Mouse (Mus musculus) forebrain, embryonic 14.5 days (tissue): Measurements from ENCODE around the gene Cdyl. TPM values are rescaled to one million over a fixed set of nuclear protein-coding genes. Genes with fewer than 3 reads are reported as not detected.
"Not testable (repeated sequence)": the region's sequence is repeated elsewhere in the genome, so short reads cannot be mapped to it uniquely, and the experiment has no call there.

ENCODE experiments used
- ATAC-seq: fragments of 200-750 bp; cut with Nextera tagmentation; 2 replicates; pipeline ENCODE4 v1.8.0; 2017; ENCODE audit warnings: mild to moderate bottlenecking, moderate library complexity
- DNase-seq: peaks from one replicate; pipeline ENCODE4 v3.0.0-alpha.2; 2015; ENCODE audit warnings: low spot score
- H3K27ac ChIP-seq: fragments of 300-500 bp; sonication (generic); 2 replicates; pipeline ENCODE4 v1.5.1; 2014; ENCODE audit warnings: low read depth, mild to moderate bottlenecking, control low read depth, low read length, moderate library complexity
- H3K27me3 ChIP-seq: fragments of 300-500 bp; sonication (generic); replicated peaks from 2 replicates; pipeline ENCODE4 v1.6.1; 2014; ENCODE audit warnings: low read length, control low read depth, mixed read lengths; ENCODE audit not compliant: control insufficient read depth, insufficient read depth
- H3K36me3 ChIP-seq: fragments of 300-500 bp; sonication (generic); 2 replicates; pipeline ENCODE4 v1.6.1; 2014; ENCODE audit warnings: low read length, control low read depth; ENCODE audit not compliant: control insufficient read depth, insufficient read depth
- H3K4me1 ChIP-seq: fragments of 300-500 bp; sonication (generic); 2 replicates; pipeline ENCODE4 v1.6.1; 2014; ENCODE audit warnings: antibody characterized with exemption, low read length, control low read depth; ENCODE audit not compliant: control insufficient read depth, insufficient read depth
- H3K4me2 ChIP-seq: fragments of 300-500 bp; sonication (generic); 2 replicates; pipeline ENCODE4 v1.6.1; 2014; ENCODE audit warnings: mild to moderate bottlenecking, control low read depth, low read length
- H3K4me3 ChIP-seq: fragments of 300-500 bp; sonication (generic); 2 replicates; pipeline ENCODE4 v1.5.1; 2014; ENCODE audit warnings: low read depth, low read length, control low read depth
- H3K9ac ChIP-seq: fragments of 300-500 bp; sonication (generic); 2 replicates; pipeline ENCODE4 v1.6.1; 2014; ENCODE audit warnings: mild to moderate bottlenecking, low read length, control low read depth, moderate library complexity
- H3K9me3 ChIP-seq: fragments of 300-500 bp; sonication (generic); replicated peaks from 2 replicates; pipeline ENCODE4 v1.6.1; 2016; ENCODE audit warnings: low read length, control low read depth, mixed read lengths; ENCODE audit not compliant: control insufficient read depth
- WGBS: fragments of 180-500 bp; shearing (Covaris S2); extraction: QIAGEN DNeasy Blood & Tissue Kit; methylation state at CpG from one replicate; pipeline ENCODE4 v1.1.7; 2014; 5-methylcytosine and 5-hydroxymethylcytosine counted together
- polyA plus RNA-seq: library from polyadenylated mRNA; unstranded; fragments of >200 nt; fragmentation: Nextera tagmentation; extraction: Ambion mirVana; gene quantifications from 2 replicates; pipeline ENCODE4 v1.2.1, GENCODE M21; 2014

Cdyl gene
- polyA plus RNA-seq, 1 experiment from 2014 or later, result 4.5 TPM

DNA sequence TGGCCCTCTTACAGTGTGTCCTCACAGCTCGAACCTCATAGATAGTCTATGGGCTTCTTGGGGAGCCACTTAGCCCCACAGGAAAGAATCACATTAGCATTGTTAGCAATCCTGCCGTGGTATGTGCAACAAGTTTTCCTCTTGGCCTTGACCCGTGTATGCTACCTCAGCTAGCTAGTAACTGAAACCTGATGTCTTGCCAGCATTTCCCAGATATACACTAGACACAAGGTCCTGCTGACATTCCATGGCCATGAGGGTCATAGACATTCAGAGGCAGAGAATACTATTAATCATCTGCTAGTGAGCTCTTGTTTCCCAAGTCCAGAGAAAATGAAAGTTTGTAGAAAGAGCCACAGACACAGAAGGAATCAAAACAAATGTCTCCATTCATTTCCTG lies 158.0 kb downstream of the Cdyl start:
- no peak overlapping the region for H3K4me3 ChIP-seq
- no peak overlapping the region for H3K9ac ChIP-seq
- no peaks in the 10 kb centered on the region for H3K4me1 ChIP-seq
- WGBS, result 92% methylated on average over 3 of the region's 3 CpGs
- no peak overlapping the region for H3K27ac ChIP-seq
- no peak for DNase-seq
- no peak for ATAC-seq
- H3K4me2 ChIP-seq, result no peak overlapping the region
- no peaks in the 10 kb centered on the region for H3K9me3 ChIP-seq
- no peaks in the 10 kb centered on the region for H3K27me3 ChIP-seq
- 0 out of 2 replicates have a peak, but pooled peaks cover 4% of the 10 kb centered on the region for H3K36me3 ChIP-seq

DNA sequence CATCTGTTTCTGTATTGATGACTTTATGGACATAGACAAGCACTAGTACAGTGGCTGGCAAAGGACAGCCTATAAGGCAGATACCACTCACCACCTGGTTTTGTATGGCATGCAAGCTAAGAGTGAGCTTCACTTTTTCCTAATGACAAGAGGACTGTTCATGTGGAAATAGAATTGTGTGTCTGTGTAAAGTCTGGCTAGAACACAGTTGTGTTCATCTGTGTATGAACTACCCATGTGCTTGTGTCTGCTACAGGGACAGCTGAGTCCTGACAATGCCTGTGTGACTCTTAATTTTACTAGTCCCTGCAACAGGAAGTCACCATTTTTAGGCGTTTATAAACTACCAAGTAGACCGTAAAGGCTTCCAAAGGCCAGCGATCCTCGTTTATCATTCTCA lies 158.4 kb downstream of the Cdyl start:
- Histone ChIP-seq H3K27ac (no peak overlapping the region), H3K4me1 (no peaks in the 10 kb centered on the region), H3K9ac (no peak overlapping the region), H3K36me3 (0 out of 2 replicates have a peak, but pooled peaks cover 4% of the 10 kb centered on the region), H3K4me2 (no peak overlapping the region), H3K27me3 (no peaks in the 10 kb centered on the region), H3K9me3 (no peaks in the 10 kb centered on the region), H3K4me3 (no peak overlapping the region)
- DNase-seq (no peak), ATAC-seq (no peak)
- 95% methylated on average over 4 of the region's 4 CpGs for WGBS

DNA sequence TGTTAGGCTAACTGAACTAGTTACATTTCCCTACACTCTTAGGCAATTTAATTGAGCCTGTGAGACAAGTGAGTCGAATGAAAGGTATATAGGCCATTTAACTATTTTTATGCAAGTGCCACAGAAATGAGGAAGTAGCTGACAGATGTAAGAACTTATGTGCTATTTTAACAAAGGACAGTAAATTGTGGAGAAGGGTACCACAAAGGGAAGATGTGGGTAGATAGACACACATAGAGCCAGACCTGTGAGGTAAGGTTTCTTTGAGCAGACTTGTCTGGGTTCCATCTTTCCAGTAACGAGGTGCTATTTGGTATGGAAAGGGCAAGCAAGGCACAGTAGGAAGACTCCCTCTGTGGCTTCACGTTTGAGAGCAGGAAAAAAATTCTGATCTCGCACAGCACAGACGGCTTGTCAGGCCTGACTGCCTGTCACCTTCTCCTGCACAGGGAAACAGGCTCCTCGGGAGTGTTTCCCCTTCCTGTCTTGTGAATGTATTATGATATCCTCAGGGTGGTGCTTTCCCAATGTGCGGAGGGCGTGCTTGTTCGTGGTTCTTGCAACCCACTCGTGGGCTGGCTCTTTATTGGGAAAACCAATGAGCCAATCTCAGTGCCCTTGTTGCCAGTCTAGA lies 162.3 kb downstream of the Cdyl start:
- Histone ChIP-seq H3K4me2 (no peak overlapping the region), H3K9ac (no peak overlapping the region), H3K36me3 (0 out of 2 replicates have a peak, but pooled peaks cover 4% of the 10 kb centered on the region), H3K27ac (no peak overlapping the region), H3K9me3 (no peaks in the 10 kb centered on the region), H3K4me3 (no peak overlapping the region), H3K4me1 (no peaks in the 10 kb centered on the region), H3K27me3 (no peaks in the 10 kb centered on the region)
- WGBS, result 75% methylated on average over 10 of the region's 10 CpGs
- DNase-seq (no peak), ATAC-seq (no peak)

DNA sequence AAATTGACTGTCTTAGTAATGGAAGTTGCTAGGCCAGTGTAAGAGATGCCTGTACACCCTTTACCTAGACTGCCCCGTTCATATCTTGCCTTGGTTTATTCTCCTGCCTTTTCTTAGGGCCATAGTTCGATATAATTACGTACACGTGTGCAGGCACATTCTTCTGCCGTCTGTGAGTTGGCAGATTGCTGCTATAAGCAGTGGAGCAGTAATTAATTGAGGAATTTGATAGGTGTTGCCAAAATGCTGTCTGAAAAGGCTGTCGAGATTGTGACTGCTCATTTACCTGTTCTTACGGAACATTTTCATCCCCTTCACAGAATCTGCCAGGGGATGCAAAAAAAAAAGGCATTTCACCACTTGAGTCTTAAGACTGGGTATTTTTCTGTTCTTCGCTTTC lies 163.2 kb downstream of the Cdyl start:
- peak; percentile 52; the same call in 1 of the 2 replicates for ATAC-seq
- H3K9ac ChIP-seq, result no peak overlapping the region

DNA sequence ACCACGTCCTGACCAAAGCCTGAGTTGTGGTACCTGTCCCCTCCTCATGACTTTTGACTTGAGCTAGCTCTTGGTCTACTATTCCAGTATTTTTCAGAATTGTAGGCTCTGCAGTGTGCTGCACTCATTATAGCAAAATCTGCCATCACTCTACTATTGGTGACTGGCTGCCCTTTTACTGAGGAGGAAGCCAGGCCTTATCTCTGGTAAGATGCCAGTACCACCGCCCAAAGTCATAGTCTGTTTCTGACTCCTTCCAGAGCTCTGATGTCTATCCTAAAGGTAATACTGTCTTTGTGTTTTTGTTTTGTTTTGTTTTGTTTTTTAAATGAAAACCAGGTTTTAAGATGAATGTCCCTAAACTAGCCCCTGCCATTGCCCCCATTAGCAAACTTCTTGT lies 166.0 kb downstream of the Cdyl start:
- H3K9me3 ChIP-seq, result no peaks in the 10 kb centered on the region
- DNase-seq, result no peak
- H3K4me3 ChIP-seq, result no peak overlapping the region
- no peaks in the 10 kb centered on the region for H3K27me3 ChIP-seq
- no peak overlapping the region for H3K27ac ChIP-seq
- H3K9ac ChIP-seq, result no peak overlapping the region
- no peak for ATAC-seq
- H3K36me3 ChIP-seq, result no peaks in the 10 kb centered on the region
- WGBS, result 92% methylated on average over 2 of the region's 2 CpGs
- no peaks in the 10 kb centered on the region for H3K4me1 ChIP-seq
- no peak overlapping the region for H3K4me2 ChIP-seq

More for the DNA sequence above, 163.2 kb downstream of the Cdyl start:
- Histone ChIP-seq H3K9me3 (no peaks in the 10 kb centered on the region), H3K4me3 (no peak overlapping the region), H3K36me3 (0 out of 2 replicates have a peak, but pooled peaks cover 4% of the 10 kb centered on the region), H3K27me3 (no peaks in the 10 kb centered on the region), H3K4me1 (no peaks in the 10 kb centered on the region), H3K27ac (no peak overlapping the region), H3K4me2 (no peak overlapping the region)
- DNase-seq, result peak; percentile 61
- 35% methylated on average over 8 of the region's 8 CpGs for WGBS

DNA sequence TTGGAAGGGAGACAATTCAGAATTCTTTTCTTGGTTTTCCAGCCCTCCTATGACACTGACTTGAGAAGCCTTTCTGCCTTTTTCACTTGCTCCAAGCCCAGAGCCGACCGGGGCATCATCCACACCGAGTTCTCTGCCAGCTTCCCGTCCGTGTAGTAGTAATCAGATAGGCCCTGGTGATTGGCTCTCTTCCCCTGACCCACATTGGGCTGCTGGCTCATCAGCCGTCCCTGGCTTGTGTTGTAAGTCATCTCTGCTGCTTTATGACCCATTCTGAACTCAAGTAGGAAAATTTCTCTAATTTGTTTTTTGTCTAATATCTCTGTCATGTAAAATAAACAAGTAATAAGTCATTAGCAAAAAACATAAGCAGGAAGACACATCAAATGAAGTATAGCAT lies 173.0 kb downstream of the Cdyl start:
- WGBS, result 78% methylated on average over 6 of the region's 6 CpGs

DNA sequence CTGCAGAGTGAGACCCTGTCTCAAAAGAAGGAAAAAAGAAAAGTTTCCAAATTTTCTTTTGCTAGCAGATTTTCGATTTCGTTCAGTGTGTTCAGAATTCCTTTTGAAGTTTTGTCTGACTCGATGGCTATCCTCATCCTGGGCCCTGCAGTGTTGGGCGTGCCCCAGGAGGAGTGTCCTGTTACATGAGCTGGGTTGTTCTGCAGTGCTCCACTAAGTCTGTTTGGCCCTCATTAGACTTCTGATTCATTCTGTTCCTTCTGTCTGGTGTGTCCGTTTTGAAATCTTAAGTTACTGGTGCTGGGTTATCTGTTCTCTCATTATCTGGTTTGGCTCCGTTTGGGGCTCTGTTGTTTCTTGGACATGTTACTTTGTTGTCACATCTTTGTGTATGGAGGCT lies 174.3 kb downstream of the Cdyl start:
- 36% methylated on average over 6 of the region's 6 CpGs for WGBS

More for the DNA sequence above, 173.0 kb downstream of the Cdyl start:
- H3K4me3 ChIP-seq, result no peak overlapping the region
- H3K4me1 ChIP-seq, result peaks cover 4% of the 10 kb centered on the region; the same call in 1 of the 2 replicates
- H3K27me3 ChIP-seq, result no peaks in the 10 kb centered on the region
- no peak overlapping the region for H3K27ac ChIP-seq
- DNase-seq (no peak), ATAC-seq (no peak)
- no peak overlapping the region for H3K9ac ChIP-seq
- H3K9me3 ChIP-seq, result no peaks in the 10 kb centered on the region
- no peak overlapping the region for H3K4me2 ChIP-seq
- H3K36me3 ChIP-seq, result no peaks in the 10 kb centered on the region

DNA sequence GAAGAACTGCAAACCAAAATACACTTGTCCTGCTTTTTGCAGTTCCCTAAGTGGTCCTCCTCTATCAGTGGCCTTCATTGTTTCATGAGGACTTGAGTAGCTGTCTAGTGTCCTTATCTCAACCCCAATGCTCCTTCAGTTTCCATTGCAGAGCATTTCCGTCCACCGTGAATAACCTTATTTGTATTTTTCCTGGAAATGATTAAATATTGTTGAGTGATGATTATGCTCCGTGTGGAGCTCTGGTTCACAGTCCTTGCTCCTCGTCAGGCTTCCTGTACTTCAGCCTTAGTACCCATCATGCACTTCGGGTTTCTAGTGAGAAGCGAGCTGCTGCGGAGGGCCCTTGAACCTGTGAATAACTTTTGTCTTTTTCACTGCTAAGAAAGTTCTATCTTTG lies 176.0 kb downstream of the Cdyl start:
- Histone ChIP-seq H3K36me3 (no peaks in the 10 kb centered on the region), H3K4me2 (no peak overlapping the region), H3K9me3 (no peaks in the 10 kb centered on the region), H3K27me3 (no peaks in the 10 kb centered on the region), H3K4me1 (peaks cover 4% of the 10 kb centered on the region; the same call in 1 of the 2 replicates), H3K9ac (no peak overlapping the region), H3K4me3 (no peak overlapping the region), H3K27ac (no peak overlapping the region)
- ATAC-seq (no peak), DNase-seq (no peak)
- WGBS, result 90% methylated on average over 7 of the region's 7 CpGs

More for the DNA sequence above, 174.3 kb downstream of the Cdyl start:
- DNase-seq (no peak), ATAC-seq (no peak)
- Histone ChIP-seq H3K4me3 (no peak overlapping the region), H3K4me1 (peaks cover 4% of the 10 kb centered on the region; the same call in 1 of the 2 replicates), H3K9me3 (no peaks in the 10 kb centered on the region), H3K27me3 (no peaks in the 10 kb centered on the region), H3K9ac (no peak overlapping the region), H3K4me2 (no peak overlapping the region), H3K36me3 (no peaks in the 10 kb centered on the region), H3K27ac (no peak overlapping the region)

DNA sequence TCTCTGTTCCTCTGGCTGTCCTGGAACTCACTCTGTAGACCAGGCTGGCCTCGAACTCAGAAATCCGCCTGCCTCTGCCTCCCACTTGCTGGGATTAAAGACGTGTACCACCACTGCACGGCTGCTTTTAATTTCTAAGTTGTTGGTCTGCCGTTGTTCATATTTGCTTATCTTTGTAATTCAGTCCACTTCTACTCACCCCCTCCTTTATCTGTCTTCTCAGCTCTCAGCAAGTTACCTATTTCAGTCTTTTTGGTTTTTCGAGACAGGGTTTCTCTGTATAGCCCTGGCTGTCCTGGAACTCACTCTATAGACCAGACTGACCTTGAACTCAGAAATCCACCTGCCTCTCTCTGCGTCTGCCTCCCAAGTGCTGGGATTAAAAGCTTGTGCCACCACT lies 176.9 kb downstream of the Cdyl start:
- not testable (repeated sequence) for H3K4me2 ChIP-seq, H3K4me1 ChIP-seq, H3K36me3 ChIP-seq, H3K4me3 ChIP-seq, H3K9me3 ChIP-seq, H3K27ac ChIP-seq, H3K27me3 ChIP-seq, DNase-seq, H3K9ac ChIP-seq, ATAC-seq
- 95% methylated on average over 7 of the region's 7 CpGs for WGBS
